Mouse (Mus musculus) gastrocnemius, postnatal 25 days (tissue): ENCODE data around the gene Tbc1d7. TPM values are rescaled to one million over a fixed set of nuclear protein-coding genes. Genes with fewer than 3 reads are reported as not detected.

Source experiments
- DNase-seq: peaks from one replicate; pipeline ENCODE4 v3.0.0; 2022
- long read RNA-seq, 2 experiments: library from polyadenylated mRNA; stranded (forward); transcript quantifications; one replicate each; pipeline ENCODE4 v2.0.0; 2021
- total RNA-seq, 2 experiments: library from RNA; stranded (reverse); gene quantifications; 1 replicate in 1 of 2; 2 replicates in 1 of 2; pipeline ENCODE4 v1.2.3; 2021

The Tbc1d7 gene
- total RNA-seq: 10 to 100 TPM; 21.2 to 25.8 TPM
- long read RNA-seq, experiment 1, transcript Tbc1d7-202 (8 exons, 1,246 nt): major isoform, 33 of 222 reads
- long read RNA-seq, experiment 1, partial matches to known transcripts: 4 of 222 reads
- long read RNA-seq, experiment 1, other reads (novel, unspliced or antisense): 185 of 222 reads
- long read RNA-seq, experiment 2, transcript Tbc1d7-202 (8 exons, 1,246 nt): major isoform, 22 of 137 reads
- long read RNA-seq, experiment 2, transcript Tbc1d7-201 (8 exons, 1,239 nt): minor isoform, 5 of 137 reads
- long read RNA-seq, experiment 2, partial matches to known transcripts: 1 of 137 reads
- long read RNA-seq, experiment 2, other reads (novel, unspliced or antisense): 109 of 137 reads

DNA sequence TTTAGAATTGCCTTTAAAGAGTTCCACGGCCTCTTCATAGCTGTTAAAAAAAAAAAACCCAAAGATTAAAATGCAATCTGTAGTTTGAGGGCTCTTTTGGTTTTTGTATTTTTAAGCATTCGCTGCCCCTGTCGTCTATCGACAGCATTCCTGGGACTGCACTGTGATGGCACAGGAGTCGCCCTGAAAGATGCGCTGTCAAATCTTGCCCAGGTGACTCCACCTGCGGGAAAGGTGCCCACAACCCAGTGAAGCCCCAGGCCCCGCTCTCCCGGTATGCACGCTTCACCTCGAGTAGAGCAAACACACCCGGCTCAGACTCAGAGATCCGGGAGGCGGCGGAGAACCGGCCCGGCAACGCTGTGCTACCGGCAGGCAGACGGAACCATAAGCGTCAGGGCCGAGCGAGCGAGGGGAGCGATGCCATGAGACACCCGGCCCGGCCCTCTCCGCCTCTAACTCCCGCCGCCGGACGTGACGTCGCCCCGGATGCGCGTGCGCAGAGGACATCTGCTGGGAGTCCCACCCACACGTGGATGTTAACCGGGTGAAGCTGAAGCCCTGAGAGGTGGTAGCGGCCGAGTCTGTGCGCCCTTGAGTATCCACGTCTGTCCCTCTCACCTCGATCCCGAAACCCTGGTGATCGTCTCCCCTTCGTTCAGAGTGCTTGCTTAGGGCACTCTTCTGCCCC is at the start of gene Tbc1d7:
TSS of gene Tbc1d7 (minus strand) at position 482 of the 691 bp plus-strand sequence.
- DNase-seq: peak; percentile 95

DNA sequence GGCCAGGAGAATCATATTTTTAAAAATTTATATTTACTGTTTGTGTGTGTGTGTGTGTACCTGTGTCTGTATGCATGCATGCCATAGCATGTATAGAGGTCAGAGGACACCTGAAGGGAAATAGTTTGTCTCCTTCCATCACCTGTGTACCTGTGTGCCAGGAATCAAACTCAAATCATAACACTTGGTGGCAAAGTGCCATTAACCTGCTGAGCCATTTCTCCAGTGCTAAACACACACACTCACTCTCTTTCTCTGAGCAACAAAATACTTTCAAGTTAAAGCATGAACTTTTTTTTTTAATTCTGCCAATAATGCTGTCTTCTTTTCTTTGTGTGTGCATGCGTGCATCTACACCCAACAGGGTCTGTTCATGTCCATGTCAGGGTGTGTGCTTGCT is 49.3 kb upstream of the Tbc1d7 start:
- DNase-seq: no peak

DNA sequence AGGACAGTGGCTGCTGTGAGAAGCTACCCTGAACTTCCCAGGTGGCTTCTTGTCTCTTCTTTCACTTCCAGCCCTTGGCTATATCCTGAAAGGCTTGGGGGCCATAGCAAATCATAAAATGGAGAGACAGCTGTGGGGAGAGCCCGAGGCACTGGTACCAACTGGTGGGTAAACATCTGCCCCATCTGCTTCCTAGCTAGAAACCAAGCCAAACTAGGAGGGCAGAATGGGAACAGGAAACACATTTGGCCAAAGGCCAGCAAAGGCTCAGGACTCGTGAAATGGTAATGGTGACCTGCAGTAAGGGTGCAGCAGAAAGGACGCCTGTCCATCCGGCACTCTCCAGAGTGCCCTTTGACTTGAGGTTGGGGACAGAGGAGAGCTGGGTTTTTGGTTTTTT is 47.5 kb upstream of the Tbc1d7 start:
- no peak for DNase-seq

DNA sequence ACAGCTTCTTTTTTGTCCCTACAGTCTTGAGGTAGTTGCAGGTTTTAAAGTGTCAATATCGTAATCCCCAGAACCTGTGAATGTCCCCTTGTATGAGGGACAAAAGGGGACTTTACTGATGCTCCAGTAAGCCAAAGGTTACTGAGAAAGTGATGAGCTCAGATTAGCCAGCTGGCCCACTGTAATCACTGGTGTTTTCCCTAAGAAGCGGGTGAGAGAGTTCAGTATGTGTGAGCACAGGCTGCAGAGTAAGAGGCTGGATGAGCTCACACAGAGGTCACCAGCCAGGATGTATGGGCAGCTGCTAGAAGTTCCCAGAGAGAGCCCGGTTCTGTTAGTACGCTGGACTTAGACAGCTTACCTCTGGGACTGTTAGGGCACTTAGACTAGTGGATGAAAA is 47.0 kb upstream of the Tbc1d7 start:
- no peak for DNase-seq

DNA sequence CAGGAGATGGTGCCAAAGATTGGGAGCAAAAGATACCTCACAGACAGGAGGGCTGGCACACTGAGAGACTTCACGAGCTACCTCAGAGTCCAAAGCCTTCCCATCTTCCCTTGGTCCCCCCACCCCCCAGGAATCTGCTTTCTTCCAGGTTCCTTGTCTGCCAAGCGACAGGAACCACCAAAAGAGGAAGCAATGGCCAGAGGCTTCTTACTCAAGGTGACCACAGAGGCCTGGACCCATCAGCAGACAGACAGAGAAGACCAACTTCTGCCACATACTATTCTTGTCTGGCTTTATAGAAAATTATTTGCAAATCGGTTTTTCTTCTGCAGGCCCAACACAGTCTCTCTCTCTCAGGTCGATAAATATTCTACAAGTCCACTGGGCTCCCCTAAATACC is 46.4 kb upstream of the Tbc1d7 start:
- no peak for DNase-seq

DNA sequence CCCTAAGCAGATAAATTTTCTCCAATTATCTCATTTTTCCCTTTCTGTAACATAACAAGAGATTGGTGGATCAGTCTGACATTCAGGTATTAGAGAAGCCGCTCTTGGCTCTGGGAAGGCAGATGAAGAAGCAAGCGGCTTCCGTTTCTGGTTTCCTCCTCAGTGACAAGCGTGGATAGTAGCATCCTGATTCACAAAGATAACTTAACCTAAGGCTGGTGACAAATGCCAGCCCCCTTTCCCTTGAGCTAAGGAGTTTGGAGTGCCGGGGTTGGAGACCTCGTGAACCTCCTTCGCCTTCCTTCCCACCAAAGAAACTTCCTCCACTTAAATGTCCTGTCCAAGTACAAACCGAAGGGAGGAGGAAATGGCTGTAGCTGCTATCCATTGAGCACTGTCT is 45.8 kb upstream of the Tbc1d7 start:
- DNase-seq: no peak

DNA sequence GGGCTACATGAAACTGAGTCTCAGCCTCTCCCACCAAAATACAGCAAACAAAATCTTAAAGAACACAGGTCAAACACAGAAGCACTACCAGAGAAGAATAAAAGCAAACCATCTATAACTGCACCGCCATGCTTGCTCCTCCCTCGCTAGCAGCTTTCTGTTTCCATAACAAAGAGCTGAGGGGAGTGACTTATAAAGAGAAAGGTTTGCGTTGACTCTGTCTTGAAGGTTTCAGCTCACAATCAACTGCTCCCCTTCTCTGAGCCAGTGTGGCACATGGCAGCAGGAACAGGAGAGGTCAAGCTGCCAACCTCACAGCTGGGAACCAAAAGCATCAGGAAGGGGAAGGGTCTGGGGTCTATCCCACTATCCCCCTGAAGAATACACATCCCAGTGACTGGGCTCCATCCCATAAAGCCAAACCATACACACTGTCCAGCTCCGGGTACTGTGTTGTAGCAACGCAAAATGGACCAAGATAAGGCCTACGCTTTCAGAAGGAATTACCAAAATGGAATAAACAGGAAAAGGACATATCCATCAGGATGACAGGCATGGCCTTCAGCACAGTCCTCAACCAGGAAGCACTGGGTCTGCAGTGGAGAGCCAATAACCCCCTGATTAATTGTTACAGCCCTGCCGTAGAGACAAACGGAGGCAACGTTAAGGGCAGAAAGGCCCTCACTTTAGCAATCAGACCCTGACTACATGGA is 44.8 kb upstream of the Tbc1d7 start:
- DNase-seq: no peak

DNA sequence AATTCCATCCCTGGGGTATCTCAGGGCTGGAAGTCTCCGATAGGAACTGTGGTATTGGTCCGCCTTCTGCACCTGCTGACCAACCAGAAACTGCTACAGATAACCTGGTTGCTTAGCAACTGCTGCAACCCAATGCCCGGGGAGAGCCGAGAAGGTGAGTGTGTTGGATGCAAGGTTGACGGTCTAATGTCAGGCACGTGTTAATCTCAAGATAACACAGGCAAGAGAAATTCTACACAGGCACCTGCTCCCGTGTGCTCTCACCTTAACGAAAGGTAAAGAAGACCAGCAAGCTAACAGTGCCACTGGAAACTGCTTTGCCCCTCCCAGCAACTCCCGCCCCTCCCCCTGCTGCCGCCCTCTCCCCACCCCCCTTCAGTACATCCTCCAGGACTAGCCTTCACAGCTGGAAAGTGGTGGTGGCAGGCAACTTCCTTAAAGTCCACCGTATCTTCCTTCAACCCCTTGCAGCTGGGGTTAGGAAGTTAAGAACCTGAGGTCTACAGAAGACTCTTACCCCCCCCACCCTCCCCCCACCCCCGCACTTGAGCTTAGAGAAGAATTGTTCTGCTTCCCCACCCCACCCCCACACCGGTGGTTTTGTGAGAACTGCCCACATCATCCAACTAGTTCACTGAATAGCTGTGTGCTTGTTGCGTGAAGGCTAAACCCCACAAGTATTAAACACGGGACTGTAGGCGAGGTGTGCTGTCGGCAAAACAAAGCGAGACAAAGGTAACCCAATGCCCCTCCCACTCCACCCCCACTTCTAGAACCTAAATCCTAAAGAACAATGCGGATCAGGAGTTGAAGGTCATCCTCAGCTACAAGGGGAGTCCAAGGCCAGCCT is 44.1 kb upstream of the Tbc1d7 start:
- DNase-seq: no peak

DNA sequence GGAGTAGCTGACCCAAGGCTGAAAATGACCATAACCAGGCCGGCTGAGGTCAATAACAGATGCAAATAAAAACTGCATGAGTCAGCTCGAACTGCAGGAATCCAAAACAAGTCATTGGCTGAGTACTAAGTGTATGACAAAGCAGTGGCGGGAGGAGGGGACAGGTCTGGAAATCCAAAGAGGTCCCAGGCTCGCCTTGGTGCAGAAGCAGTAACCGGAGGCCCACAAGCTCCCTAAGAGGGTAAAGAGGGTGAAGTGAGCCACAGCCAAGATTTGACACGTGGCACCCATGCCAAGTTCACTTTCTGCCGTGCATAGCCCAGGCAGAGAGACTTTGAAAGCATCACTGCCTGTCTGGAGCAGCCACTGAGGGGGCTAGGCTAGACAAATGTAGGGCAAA is 41.0 kb upstream of the Tbc1d7 start:
- peak; percentile 50 for DNase-seq

DNA sequence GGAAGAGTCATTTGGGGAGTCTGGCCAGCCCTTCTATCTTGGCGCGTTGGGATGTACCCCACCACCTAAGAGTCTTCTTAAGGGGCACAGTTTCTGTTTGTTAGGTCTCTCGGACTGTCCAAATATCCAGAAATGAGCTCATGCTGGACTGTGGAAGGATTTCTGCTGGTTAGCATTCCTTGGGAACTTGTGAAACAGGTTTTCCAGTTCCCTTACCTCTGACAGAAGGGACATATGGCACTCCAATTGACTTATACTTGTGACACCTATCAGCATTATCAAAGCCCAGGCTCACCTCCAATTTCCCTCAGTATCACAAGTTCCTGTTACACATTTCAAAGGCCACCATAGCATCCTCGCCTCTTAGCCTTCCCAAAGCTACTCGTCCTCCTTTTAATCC is 39.7 kb upstream of the Tbc1d7 start:
- no peak for DNase-seq

DNA sequence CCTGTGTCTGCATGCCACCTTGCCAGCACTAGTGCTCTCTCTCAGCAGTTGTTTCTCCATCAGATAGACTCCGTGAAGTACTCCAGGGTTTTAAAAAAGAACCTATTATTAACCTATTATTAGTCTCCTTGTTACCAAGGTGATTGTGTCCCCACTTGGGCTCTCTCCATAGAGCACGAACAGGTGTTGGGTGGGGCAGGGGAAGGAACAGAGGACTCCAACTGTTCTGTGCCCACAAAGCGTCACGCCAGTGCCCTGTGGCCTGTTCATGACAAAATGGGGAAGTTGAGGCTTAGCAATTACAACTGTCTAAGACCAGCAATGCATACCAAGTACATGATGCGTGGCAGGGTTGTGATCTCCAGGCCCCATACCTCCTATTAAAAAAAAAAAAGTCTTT is 38.3 kb upstream of the Tbc1d7 start:
- no peak for DNase-seq

DNA sequence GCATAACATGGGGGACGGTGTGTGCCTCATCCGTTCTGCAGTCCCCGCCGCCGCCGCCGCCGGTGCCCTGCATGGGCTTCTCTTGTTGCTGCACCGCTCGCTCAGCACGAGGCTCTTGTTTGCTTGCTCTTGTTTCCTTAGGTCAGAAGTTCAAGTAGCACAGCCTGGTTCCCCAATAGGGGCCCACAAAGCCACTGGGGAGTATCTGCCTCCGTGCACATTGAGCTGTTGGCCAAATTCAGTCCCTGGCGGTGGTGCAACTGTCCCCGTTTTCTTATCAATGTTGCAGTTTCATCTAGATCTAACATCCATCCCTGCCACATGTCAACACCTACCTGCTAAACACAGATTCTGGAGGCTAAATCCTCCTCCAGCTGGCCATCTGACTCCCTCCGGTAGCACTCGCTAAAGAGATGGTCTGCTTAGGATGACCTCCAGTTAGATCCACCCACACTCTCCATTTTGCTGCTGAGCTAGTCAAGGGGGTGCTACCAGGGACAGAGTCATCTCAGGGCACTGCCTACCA is 37.7 kb upstream of the Tbc1d7 start:
- no peak for DNase-seq

DNA sequence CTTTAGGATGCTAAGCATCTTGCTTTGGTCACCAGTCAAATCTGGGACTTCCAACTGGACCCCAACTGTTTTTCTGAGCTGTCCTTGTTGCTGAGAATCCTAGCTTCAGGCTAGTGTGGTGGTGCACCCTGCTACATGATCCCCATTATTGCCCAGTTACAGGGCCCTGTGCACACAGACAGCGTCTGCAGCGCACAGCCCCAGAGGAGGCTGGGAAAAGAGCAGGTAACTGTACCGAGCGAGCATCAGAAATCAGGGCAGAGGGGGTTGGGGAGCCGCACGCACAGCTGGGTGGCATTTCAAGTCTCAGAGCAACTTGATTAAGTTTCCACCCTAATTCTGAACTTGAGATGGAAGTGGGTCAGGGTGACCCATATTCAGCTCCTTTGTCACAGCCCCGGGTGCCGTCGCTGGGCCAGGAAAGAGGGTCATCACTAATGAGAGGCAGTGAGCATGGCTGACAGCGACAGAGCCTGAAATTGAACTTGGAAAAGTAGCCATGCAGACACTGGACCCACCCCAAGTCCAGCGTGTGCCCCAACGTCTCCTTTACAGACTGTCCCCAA is 34.9 kb upstream of the Tbc1d7 start:
- no peak for DNase-seq

DNA sequence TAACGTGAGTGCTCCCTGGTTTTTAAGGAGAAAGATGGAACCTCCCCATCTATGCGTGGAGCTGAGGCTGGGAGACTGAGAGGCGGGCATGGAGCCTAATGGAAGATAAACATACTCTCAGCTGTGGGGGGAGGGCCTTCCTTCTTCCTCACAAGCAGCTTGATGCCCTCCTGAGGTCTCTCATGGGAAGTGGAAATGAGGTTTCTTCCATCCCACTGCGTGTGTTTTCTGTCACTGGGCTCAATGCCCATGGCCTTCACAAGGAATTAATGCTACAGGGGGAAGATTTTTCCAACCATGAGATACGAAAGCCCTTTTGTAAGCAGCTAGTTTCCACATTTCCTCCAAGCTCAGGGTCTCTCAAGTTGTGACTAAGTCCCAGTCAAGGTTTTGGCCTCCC is 32.3 kb upstream of the Tbc1d7 start:
- DNase-seq: no peak

DNA sequence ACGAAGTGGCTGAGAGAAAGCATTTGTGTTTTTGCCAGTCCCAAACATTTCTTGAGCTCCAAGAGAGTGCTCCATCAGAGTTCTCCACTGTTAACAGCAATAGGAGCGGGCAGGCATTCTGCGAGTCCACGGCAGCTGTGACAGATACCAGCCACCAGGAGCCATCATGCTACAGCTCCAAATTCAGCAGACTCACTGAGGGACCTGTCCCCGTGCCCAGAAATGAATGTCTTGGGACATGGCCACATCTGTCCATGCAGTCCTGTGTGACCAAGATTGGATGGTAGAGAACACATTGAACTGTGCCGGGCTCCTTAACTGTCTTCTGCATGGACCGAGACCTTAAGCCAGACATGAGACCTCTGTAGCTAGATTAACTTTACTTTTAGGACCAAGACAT is 31.9 kb upstream of the Tbc1d7 start:
- DNase-seq: peak; percentile 49

DNA sequence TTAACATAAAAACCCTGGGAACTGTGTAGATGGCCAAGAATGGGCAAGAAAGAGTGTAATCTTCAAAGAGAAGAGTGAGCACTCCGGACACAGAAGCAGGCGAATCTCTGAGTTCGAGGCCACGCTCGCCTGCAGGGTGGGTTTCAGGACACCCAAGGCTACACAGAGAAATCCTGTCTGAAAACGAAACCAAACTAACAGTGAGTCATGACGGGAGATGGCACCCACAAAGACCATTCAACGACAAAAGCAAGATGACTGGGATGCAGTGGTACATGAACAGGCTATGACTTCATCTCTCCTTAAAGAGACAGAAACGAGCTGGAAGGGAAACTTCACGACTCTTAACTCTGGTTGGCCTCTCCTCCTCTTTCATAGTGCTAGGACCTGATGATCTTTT is 31.1 kb upstream of the Tbc1d7 start:
- DNase-seq: no peak

DNA sequence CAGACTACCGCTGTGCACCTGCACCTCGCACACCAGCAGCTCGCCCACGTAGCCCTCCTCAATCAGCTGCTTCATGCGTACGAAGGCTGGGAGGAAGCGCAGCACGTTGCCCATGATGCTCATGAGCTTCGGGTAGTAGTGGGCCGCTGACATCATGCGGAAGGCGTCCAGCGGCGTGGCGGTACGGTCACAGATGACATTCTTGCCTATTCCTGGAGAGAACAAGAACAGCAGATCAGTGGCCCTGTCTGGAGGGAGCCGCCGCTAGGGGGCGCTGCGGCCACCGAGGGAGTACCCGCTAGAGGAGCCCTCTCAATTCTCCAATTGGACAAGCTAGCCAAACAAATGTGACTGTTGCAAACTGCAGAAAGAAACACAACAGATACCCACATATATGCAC is 29.7 kb upstream of the Tbc1d7 start:
- peak; percentile 25 for DNase-seq

DNA sequence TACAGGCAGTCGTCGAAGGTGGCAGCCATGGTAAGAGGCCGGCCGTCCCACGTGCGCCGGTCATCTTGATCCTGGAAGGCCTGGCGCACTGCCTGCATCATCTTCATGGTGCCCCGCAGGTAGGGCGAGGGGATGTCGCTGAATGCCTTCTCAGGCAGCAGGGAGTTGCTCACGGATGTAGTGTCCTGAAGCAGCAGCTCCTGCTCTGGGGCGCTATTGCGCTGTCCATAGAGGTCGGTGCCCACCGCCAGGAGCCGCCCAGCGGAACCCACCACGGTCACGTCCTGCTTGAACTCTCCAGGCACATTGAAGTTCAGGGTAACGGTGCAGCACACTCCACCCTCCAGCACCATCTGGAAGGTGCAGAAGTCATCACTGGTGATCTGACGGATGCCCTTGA is 29.2 kb upstream of the Tbc1d7 start:
- DNase-seq: no peak

DNA sequence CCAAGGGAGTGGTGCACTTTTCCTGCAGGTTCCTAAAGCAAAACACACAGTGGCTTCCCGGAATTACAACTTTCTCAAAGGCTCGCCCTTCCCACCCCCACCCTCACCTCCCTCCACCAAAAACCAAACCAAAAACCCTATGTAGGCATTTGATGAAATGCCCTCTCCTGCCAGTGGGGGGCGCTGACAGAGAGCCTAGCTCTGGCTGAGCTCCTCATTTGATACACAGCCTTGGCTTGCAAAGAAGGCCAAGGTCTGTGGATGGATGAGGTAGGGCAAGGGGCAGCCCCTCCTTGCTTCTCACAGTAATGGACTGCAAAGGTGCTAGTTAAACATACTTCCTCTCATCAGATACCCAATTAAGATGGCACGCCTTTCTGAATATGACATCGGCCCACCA is 28.4 kb upstream of the Tbc1d7 start:
- no peak for DNase-seq

DNA sequence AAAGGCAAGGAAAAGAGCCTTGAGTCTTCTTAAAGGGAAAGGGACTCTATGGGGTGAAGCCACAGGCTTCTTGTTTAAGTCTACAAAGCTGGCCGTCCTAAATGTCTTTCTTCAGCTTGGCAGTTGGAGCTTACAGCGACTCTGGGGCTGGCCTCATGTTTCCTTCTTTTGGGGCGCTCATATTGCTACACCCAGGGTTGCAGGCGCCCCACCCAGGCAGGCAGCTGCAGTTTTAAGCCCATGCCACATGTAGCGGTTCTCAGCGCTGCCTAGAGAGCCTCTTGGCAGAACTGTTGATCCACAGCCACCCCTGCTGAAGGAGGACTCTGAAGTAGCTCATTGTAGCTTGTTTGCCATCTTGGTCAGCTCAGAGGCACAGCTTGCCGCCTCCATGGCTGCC is 28.0 kb upstream of the Tbc1d7 start:
- DNase-seq: no peak

DNA sequence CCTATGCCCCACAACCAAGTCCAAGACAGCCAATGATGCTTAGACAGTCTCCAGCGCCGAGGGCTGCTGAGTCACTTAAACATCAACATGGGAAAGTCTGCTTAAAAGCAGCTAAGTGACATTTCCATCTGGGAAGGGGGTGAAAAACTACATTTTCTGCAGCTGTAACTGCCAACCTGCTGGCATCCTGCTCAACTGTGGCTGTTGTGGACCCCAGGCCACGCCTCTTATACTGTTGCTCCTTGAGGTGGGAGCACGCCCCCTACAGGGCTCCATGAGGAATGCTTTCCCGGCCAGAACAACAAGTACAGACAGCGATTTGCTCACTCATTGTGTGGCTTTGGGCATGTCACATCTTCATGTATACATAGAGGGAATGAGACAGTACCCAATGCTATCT is 25.9 kb upstream of the Tbc1d7 start:
- no peak for DNase-seq

DNA sequence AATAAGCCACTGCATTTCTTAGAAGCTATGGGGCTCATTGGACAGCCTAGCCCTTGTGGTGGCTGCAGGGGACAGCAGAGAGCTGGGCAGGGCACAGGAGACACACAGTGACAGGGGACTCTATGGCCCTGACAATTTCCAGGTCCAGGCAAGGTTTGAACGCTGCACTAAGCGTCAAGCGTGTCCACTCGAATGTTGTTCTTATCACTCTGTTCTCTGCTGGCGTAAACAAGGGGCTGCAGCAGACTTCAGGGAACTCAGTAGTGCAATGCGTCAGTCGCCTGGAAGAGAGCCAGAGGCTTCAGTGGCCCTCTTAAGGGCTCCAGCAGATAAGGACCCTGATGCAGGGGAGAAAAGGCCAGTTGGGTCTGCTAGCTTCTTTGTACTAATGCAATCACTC is 24.7 kb upstream of the Tbc1d7 start:
- DNase-seq: no peak
